11 mouse cellular contexts compared by ENCODE assay signal in genomic region chr3:154129036-154129435, GRCm38 (mm10).
"Had no signal": no experiment of that assay in that cellular context is flagged by ENCODE, and none has a peak within 500 bp of the region (broad histone marks: within the 10 kb centered on the region; RNA-seq: fewer than 3 reads in every experiment).

No protein-coding gene starts in this region.

- DNase-seq: kidney, adult 9 months; kidney, postnatal 36 days; layer of hippocampus, adult 9-11 months; layer of hippocampus, postnatal 36 days; lung, adult 18-20 months; midbrain, embryonic 14.5 days; right cerebral cortex, adult 18-20 months; right cerebral cortex, postnatal 25 days; thymus, adult 2 months; thymus, postnatal 36 days had no signal

- ATAC-seq: intestine, postnatal 0 days had no signal
